Mouse (Mus musculus): ENCODE results near the gene Hnrnpab.

GRCm38 (mm10) chr11:51638497-51638896 is 31.9 kb upstream of the Hnrnpab start:
- no peak for TF ChIP-seq HCFC1 (IDR thresholded peaks at IDR 0.05; ENCODE audit: low read depth, low read length)
- no peak for TF ChIP-seq POLR2A (IDR thresholded peaks at IDR 0.05; ENCODE audit: low read depth, low read length)
- no peak for TF ChIP-seq CTCF (conservative IDR thresholded peaks at IDR 0.05 in 1 of 2, IDR thresholded peaks at IDR 0.05 in 1 of 2; ENCODE audit: low read depth in 2 of 2, low read length in 2 of 2)
- TF ChIP-seq EP300 (IDR thresholded peaks at IDR 0.05; ENCODE audit: low read length) = no peak
- TF ChIP-seq PAX5 (IDR thresholded peaks at IDR 0.05; ENCODE audit: low read length) = no peak
- no peak for TF ChIP-seq SMC3 (IDR thresholded peaks at IDR 0.05; ENCODE audit: low read depth, low read length)
- TF ChIP-seq ZC3H11A (IDR thresholded peaks at IDR 0.05; ENCODE audit: low read depth, low read length) = no peak
- TF ChIP-seq MEF2A (IDR thresholded peaks at IDR 0.05; ENCODE audit: borderline replicate concordance, low read depth, low read length) = no peak
- no peak for TF ChIP-seq NRF1 (IDR thresholded peaks at IDR 0.05; ENCODE audit: low read depth, low read length)
- no peak for TF ChIP-seq USF1 (IDR thresholded peaks at IDR 0.05; ENCODE audit: low read depth, low read length)
- TF ChIP-seq ZMIZ1 (IDR thresholded peaks at IDR 0.05; ENCODE audit: low read depth, low read length) = no peak
- no peak for TF ChIP-seq GABPA (IDR thresholded peaks at IDR 0.05; ENCODE audit: insufficient replicate concordance, low read depth, low read length)
- no peak for TF ChIP-seq RCOR1 (conservative IDR thresholded peaks at IDR 0.05; ENCODE audit: low read depth, low read length)
